ENCODE assay signal across 15 mouse cellular contexts in the genomic region with DNA sequence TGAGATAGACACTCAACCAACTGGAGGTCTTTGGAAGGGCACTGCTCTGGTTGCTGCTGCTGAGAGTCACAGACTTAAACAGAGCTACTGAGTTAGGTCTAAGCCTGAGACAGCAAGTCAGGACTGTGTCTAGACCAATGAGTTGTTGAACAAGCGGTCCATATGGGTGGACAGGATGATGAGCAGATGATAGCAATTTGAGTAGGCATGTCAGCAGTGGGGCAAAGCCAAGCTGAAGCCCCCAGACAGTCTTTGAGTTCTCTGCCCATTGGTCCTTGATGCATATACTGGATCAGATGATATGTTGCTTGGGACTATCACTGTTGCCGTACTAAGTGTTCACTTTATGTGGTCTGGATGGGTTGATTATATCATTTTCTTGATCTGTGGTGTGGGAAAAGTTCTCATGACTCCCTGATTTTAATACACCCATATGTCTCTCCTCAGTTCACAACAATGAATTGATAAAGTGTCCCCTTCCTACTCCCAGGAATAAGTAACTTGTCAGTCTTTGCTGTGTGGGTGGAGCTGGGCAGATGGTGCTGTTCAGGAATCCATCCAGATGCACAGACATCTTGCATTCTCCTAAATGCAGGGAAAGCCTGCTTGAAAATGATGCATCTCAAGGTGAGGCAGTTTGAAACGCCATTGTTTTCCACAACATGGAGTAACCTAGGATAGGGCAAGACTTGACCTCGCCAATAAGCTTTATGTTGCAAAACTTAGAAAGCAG. TPM values are rescaled to one million over a fixed set of nuclear protein-coding genes. Genes with fewer than 3 reads are reported as not detected.
DNase-seq lines count a peak whose midpoint lies in the region; ATAC-seq lines count a peak whose summit lies in the region.
"Had no signal": no experiment of that assay in that cellular context is flagged by ENCODE, and none has a peak within 500 bp of the region (broad histone marks: within the 10 kb centered on the region; RNA-seq: fewer than 3 reads in every experiment).

No protein-coding gene starts in this region.

- ATAC-seq in frontal cortex, adult (ENCODE audit: low TSS enrichment) = peak; percentile 71
- no peak for ATAC-seq in cerebellum, adult (ENCODE audit: insufficient number of reproducible peaks, low FRiP score, low TSS enrichment)
- ATAC-seq: forebrain, embryonic 13.5 days had no signal

- no peak for DNase-seq in frontal cortex, postnatal 14 days (ENCODE audit: low spot score in 2 of 2)
- peak; percentile 60 for DNase-seq in layer of hippocampus, adult 9-11 months
- DNase-seq in layer of hippocampus, postnatal 25 days (ENCODE audit: extremely low spot score in 1 of 2, low spot score in 1 of 2) = no peak
- DNase-seq in right cerebral cortex, adult 18-20 months = peak; percentile 62
- no peak for DNase-seq in right cerebral cortex, postnatal 25 days
- DNase-seq: adrenal gland, postnatal 10 days; cerebellum, adult 18-20 months; cerebellum, adult 9-11 months; cerebellum, postnatal 36 days; gastrocnemius, postnatal 10 days; heart, adult 2 months; heart, postnatal 14 days had no signal

RNA-seq across cellular contexts. Expression of a gene that starts 44.5 kb away (rescaled TPM):
- 1,000 to 10,000 TPM; 1,252 to 1,286 TPM for total RNA-seq in layer of hippocampus, postnatal 25 days (2021)

Comparison
In these comparisons a context has a peak if more than half of its experiments do, and no peak if none do; other contexts are left out.
1. DNase-seq: peak in layer of hippocampus, adult 9-11 months (single experiment) and right cerebral cortex, adult 18-20 months (single experiment); none in frontal cortex, postnatal 14 days (0 of 2), layer of hippocampus, postnatal 25 days (0 of 2) and right cerebral cortex, postnatal 25 days (single experiment).